Mouse (Mus musculus) left cerebral cortex, postnatal 14 days (tissue): ENCODE results near the gene Abcg8. TPM values are rescaled to one million over a fixed set of nuclear protein-coding genes. Genes with fewer than 3 reads are reported as not detected.

Experiments used
- DNase-seq, 2 experiments: peaks; one replicate each; pipeline ENCODE4 v3.0.0; 2021 to 2022; ENCODE audit warnings: low spot score in 2 of 2, mixed read lengths in 1 of 2
- intact Hi-C: fragments of 180-260 bp; cut with DNase I; formaldehyde crosslinking; loops from one replicate; pipeline ENCODE4 v1.15.1; 2025
- total RNA-seq, 2 experiments: library from RNA; stranded (reverse); gene quantifications; 2 replicates each; pipeline ENCODE4 v1.2.3; 2021

Gene Abcg8
- total RNA-seq, 2 experiments from 2014 or later: 0.15 TPM; not detected in 1

GRCm38 (mm10) chr17:84656653-84657421 lies 19.3 kb upstream of the Abcg8 start:
- DNase-seq: no peak

DNA sequence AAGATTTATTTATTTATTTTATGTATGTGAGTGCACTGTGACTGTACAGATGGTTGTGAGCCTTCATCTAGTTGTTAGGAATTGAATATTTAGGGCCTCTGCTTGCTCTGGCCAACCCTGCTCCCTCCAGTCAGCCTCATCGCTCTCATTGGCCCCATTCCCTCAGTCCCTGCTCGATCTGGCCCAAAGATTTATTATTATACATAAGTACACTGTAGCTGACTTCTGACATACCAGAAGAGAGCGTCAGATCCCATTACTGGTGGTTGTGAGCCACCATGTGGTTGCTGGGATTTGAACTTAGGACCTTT lies 18.7 kb upstream of the Abcg8 start:
- intact Hi-C loops: no loop called here
- DNase-seq: no peak

More at GRCm38 (mm10) chr17:84656653-84657421, 19.3 kb upstream of the Abcg8 start:
- intact Hi-C loops: no loop called here

GRCm38 (mm10) chr17:84657782-84658181 lies 18.3 kb upstream of the Abcg8 start:
- DNase-seq: no peak
- intact Hi-C loops: no loop called here

DNA sequence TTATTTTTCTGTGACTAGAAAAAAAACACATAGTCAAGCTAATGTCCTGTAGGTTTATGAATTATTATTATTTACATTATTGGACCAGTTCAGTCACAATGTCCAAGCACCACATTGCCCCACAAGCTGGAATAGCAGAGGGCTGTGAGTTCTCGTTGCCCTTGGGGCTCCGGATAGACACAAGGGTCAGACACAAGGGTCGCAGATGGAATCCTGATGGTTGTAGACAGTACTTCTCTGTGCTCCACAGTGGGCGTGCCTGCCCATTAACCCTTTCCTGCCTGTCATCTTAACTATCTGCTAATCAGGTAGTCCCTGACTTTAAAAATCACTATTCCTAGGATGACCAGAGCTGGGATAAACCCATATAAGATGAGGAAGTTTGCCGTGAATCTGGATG lies 17.9 kb upstream of the Abcg8 start:
- no peak for DNase-seq
- intact Hi-C loops: no loop called here

DNA sequence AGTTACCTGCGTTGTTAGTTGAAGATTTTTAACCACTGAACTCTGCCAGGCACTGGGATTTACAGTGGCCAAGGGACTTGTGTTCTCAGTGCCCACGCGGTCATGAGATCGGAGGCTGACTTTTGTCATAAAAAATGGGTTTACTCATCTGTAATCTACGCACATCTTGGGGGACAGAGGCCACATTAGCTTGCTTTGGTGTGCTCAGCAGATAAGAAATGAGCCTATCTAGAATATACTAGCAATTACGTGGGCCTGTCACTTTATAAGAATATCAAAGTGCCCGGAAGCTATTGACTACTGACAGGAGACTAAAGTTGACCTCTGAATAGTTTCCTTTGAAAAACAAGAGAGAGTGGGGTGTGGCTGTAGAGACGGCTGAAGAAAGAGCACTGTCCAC lies 17.2 kb upstream of the Abcg8 start:
- DNase-seq: no peak
- intact Hi-C loops: no loop called here

DNA sequence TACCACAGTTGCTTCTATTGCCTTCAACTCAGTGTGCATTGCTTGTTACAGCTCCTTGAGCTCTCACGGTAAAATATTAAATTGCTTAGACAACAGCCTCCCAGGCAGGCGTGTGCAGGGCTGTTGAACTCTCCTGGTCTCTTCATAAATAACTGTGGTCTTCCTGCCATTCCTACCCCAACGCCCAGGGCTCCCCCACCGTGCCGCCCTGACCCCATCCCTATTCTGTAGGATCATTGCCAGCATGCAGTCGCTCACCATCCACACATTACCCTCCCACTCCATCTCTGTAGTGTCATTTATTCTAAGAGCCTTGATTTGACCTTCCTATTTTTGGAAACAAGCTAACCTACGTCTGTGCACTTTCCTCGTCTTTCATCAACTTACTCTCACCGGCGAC lies 11.0 kb upstream of the Abcg8 start:
- DNase-seq: no peak
- intact Hi-C loops: no loop called here

DNA sequence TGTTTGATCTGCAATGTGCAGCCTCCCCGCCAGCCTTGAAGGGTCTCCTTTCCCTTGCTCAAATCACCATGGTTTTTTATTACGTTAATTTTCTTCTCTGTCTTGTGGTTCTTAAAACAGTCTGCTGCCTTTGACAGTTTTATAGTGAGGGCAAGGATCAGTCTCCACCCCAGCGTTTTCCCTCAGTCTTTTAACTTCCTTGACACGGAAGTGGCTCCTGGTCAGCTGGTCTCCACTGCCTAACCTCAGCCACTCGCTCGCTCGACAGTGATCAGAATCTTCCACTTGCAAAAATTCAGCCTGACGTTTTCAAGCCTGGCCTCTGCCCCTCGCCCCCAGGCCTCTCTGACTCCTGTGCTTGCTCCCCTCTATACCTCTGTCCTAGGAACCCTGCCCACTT lies 10.4 kb upstream of the Abcg8 start:
- intact Hi-C loops: no loop called here
- no peak for DNase-seq

DNA sequence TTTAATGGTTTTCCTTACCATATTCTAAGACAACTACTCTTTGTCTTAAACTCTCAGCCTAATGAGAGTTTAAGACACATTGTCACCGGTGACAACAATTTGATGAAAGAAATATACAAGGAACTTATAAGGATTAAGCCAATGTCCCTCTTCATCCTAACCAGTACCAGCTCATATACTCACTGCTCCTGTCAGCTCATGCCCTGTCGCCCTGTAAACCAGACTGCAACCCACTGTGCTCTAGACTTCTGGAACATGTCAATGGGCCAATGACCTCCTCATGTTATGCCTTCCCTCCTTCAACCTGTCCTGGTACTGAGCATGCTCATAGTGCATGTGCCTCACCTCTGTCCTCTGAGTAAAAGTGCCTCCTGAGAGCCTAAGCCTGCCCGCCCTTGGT lies 8.3 kb upstream of the Abcg8 start:
- intact Hi-C loops: no loop called here
- no peak for DNase-seq

GRCm38 (mm10) chr17:84672376-84673369 lies 3.4 kb upstream of the Abcg8 start:
- DNase-seq: no peak
- intact Hi-C loops: no loop called here

DNA sequence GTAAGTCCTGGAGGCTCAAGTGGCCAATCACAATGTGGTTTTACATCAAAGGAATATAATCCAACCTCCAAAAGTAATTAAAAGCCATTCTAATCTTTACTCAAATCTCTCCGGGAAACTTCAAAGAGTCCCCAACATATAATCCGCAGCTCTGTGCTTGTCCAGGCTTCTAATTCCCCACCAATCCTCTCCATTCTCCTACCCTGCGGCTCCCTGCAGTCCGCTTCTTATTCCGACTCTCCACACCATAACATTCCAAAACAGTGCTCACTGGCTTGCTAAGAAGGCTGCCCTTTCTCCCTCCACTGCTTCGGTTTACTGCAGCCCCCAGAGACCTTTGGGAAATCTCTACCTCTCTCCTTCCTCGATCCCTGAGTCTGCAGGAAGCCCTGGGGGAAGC lies 2.1 kb upstream of the Abcg8 start:
- no peak for DNase-seq
- intact Hi-C loops: no loop called here

DNA sequence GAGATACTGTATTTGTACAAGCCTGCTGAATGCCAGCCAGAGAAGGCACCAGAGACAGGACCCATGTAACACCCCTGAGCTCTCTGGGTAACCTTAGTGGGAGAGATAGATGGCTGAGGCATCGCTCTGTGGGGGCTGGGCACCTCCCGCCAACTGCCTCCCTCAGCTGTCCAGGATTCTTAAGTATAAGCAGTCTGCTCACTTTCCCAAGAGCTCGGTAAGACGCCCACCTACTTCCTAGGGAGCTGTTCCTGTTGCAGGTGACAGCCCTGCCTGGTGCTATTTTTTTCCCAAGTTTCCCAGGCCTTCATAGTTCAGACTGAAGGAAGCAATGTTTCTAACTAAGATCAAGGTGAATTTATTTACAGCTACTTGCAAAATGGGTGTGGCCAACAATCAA lies 898 bp upstream of the Abcg8 start:
- intact Hi-C loops: no loop called here
- DNase-seq: peak; percentile 25 to 37

- no peak for DNase-seq
- intact Hi-C loops: no loop called here
Observed at GRCm38 (mm10) chr17:84677595-84677994, 1.5 kb downstream of the Abcg8 start.

DNA sequence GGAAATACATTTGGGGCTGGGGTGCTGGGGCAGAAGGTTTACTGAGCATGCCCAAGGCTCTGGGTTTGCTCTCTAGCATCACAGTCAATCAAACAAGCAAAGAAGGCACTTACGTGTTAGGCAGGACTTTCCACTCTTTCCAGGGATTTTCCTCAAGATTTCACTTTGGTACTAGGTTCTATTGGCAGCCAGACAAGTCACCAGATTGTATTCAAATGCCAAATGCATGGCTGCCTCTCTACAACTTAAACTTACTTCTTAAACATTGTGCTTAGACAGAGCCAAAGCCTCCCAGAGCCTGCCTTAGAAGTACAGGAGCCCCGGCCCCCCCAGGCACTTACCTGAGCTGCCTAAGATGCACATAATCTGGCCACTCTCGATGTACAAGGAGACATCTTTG lies 5.6 kb downstream of the Abcg8 start:
- intact Hi-C loops: no loop called here
- peak; percentile 34 to 49 for DNase-seq

GRCm38 (mm10) chr17:84682734-84683717 lies 6.9 kb downstream of the Abcg8 start, which contains the start of gene Abcg5:
Gene Abcg5 (minus strand): TSS chr17:84683011.
- intact Hi-C loops: no loop called here
- DNase-seq: no peak

DNA sequence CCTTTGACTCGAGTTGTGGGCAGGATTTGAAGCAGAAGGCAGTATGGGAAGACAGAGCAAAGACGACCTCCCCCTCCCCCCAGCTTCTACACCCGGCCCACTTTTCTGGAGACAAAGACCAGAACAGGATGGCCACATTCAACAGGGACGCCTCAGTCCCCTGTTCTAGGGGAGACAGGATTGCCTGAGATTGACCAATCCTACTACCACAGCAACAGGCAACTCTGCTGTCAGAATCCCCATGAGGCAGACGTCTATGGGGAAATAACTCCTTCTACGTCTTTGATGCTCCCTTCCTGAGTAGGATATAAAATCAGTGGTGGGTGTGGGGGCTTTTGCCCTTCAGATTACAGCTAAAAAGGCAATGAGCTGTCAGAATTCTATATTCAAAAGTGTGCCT lies 8.2 kb downstream of the Abcg8 start:
- intact Hi-C loops: no loop called here
- DNase-seq: no peak

DNA sequence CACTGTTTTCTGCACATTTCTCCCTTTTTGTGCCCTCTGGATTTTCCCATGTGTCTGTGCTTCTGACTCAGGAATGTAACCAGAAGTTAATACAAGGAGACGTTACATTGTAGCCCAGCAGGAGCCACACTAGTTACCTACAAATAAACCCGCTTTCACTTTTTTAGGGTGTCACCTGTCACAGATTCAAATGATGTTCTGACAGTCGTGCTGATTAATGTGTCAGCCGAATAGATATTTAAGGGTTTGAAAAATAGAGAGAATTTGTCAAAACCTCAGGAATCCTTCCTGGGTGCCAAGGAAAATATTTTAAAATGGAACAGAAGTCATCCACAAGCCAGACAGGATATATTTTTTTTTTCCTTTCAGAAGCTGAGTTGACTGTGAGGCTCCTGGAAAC lies 9.2 kb downstream of the Abcg8 start:
- intact Hi-C loops: no loop called here
- DNase-seq: no peak

GRCm38 (mm10) chr17:84687994-84688393 lies 11.9 kb downstream of the Abcg8 start:
- intact Hi-C loops: no loop called here
- DNase-seq: no peak

DNA sequence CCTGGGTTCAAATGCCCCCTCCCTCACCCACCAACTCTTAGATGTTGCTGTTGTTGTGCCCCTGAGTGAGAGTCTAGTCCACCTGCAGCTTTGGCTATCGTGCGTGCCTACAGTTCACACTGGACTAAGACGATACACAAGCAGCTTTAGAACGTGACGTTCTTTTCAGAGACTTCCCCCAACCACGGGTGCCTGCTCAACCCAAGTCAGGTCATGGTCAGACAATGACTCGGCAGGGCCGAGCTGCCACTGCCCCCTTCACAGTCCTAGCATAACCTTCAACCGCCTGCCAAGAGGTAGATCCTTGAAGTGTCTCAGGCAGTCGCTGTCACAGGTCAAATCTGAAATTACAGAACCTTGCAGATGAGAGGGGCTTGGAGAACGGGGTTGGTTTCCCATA lies 12.7 kb downstream of the Abcg8 start:
- intact Hi-C loops: no loop called here
- no peak for DNase-seq

DNA sequence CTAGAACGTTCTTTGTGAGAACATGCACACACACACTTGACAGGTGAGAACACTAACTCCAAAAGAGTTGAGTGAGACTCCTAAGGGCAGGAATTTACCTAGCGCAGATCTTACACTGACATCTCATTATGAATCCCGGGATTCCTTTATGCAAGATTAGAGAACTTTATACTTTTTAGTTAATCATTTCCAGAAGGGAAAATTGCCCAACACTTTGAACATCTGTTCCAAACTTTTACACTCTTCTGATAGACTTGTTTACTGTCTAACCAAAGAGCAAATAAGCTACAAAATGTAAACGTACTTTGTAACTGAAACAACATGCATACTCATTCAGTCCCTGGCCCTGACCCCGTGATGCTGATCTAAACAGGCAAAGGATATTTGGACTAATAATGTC lies 13.2 kb downstream of the Abcg8 start:
- DNase-seq: no peak
- intact Hi-C loops: no loop called here

GRCm38 (mm10) chr17:84690111-84690510 lies 14.0 kb downstream of the Abcg8 start:
- DNase-seq: no peak
- intact Hi-C loops: no loop called here
